Mouse (Mus musculus): Measurements from ENCODE around the gene Kcnj6.
"Not testable (repeated sequence)": the region's sequence is repeated elsewhere in the genome, so short reads cannot be mapped to it uniquely, and the experiment has no call there.

Kcnj6 gene

DNA sequence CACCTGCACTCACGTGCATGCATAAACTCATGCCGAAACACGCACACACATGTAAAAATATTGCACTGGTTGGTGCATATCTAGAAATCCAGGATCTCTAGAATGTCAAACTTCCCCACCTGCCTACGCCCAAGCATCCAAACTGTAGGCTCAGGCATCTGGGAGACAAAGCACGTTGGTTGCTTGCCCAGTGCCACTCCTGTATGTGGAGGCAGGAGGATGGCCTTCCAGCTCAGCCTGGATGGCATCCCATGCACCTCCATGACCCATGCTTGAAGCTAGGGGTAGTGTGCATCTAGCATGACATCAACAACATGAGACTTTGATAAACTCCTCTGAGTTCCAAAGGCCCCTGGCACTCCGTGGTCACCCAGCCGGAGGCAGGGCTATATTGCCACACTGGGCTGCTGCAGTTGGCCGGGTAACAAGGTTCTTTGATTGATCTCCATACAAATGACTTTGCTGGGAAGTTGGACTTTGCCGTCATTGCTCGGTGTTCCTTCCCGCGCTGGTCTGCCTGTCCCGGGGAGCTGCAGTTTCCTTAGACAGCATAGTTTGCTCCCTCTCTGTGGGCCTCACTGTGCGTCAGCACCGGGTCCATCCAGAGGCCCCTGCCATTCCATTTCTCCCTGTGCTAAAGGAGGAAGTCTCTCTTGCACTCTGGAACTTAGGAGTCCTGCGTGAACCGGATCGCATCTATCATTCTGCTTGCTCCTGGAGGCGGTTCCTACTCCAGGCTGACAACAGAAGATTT is 144.9 kb downstream of the Kcnj6 start:
- DNase-seq (ENCODE audit: low read depth, low spot score) = no peak

DNA sequence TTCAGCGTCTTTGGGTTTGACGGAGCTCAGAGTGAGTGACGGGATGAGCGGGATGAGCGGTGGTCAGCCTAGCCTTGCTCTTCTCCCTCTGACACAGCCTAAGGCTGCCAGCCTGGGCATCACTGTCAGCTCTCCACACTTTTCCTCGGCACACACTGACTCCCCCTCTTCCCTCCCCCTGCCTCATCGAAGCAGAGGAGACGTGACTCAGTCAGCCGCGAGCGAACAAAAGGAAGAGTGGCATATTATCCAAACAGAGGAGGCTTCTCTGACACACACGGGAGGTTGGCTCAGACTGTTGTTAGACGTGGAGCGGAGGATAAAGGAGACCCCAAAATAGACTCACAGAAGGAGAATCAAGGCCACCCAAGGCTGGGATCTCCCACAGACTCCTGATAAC is 147.1 kb downstream of the Kcnj6 start:
- DNase-seq (ENCODE audit: low read depth, low spot score) = no peak

DNA sequence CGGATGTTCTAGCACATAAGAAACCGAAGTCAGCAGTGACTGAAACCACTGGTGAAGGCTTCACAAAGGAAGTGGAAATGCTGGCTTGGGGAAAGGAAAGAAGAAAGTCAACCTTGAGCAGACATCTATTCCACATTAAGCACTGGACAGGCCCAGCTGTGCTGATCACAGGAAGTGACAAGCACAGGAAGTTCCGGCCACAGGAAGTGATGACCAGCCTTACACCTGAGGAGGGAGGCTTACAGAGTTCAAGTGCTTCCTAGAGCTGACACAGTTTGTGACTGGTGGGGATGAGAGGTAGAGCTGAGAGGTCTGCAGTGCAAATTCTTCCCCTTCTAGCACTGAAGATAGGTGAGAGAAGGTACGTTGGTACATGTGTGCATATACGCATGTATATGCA is 151.5 kb downstream of the Kcnj6 start:
- DNase-seq (ENCODE audit: low read depth, low spot score) = no peak

DNA sequence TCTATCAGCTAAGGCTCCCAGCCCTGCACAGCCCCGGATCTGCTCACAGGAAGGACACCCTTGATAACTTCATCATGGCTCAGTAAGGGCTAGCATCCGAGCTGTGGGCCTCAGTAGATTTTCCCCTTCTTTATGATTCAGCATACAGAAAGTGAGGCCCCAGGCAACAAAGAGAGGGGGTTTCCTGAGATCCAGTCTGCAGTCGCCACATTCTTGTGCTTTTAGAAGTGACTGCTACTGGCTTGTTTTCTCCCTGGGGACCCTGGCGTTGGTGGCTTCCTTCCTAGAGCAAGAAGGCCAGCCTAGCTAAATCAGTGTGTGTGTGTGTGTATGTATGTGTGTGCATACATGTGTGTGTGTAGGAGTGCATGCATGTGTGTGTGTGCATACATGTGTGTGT is 152.7 kb downstream of the Kcnj6 start:
- no peak for DNase-seq (ENCODE audit: low read depth, low spot score)

DNA sequence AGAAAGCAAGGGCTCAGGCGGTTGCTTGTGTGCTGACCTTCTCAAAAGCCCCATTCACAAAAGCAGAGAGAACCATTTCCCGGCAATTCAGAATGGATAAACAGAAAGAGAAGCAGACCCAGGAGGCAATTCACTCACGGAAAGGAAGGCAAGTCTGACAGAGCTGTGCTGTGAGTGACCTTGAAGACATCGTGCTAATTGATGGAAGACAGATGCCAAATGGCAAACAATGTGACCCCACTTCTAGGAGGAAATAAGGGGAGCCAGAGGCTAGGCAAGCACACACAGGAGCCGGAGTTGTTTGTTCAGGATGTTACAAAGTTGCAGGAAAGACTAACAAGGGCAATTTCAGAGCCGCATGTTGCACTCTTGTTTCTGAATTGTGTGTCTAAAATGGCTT is 158.1 kb downstream of the Kcnj6 start:
- DNase-seq (ENCODE audit: low read depth, low spot score) = no peak

DNA sequence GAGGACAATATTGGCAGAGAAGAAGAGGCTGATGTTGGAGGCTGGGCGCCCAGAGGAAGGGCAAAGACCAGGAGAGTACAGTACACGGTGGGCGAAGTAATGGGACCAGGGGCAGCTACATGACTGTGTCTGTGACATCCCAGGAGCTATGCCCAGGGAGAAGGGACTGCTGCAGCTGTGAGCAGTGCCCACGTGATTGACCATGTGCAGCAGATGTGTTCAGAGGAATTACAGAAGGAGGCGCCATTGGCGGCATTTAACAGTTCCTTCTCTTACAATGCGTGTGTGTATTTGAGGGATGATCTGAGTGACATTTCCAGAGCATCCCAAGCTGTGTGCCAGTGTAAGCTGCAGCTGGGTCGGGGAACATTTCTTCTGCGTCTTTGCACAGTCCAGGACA is 159.6 kb downstream of the Kcnj6 start:
- no peak for DNase-seq (ENCODE audit: low read depth, low spot score)

DNA sequence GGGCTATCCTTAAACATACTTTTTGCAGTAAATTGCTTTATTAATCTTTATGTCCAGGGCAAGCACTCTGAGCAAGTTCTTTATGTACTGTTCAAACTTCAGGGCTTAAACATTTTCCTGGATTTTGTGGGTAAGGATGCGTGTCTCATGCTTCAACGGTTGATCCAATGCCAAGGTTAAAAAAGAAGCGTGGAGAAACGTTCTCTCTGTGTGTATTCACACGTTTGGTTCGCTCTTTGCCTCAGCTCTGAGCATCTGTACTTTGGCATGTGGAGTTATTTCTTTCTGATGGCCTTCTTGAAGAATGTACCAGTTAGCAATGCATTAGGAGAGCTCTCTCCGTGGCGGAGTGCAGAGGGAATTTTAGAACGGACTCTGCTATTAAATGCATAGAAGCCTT is 163.0 kb downstream of the Kcnj6 start:
- DNase-seq (ENCODE audit: low read depth, low spot score) = no peak

DNA sequence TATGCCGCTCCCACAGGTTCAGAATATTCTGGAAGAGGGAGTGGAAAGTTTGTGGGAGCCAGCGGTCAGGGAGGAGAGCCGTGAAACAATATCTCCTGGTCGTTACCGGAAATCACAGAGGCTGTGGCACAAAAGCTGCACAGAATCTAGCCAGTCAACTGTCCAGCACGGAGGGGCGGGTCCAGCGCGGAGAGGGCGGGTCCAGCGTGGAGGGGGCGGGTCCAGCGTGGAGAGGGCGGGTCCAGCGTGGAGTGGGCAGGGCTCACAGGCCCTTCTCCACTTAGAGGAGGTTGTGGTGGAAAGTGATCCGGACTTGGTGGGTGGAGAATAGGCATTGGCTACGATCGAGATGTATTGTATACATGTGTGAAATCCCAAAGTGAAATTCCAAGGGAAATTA is 169.3 kb downstream of the Kcnj6 start:
- DNase-seq (ENCODE audit: low read depth, low spot score) = no peak

DNA sequence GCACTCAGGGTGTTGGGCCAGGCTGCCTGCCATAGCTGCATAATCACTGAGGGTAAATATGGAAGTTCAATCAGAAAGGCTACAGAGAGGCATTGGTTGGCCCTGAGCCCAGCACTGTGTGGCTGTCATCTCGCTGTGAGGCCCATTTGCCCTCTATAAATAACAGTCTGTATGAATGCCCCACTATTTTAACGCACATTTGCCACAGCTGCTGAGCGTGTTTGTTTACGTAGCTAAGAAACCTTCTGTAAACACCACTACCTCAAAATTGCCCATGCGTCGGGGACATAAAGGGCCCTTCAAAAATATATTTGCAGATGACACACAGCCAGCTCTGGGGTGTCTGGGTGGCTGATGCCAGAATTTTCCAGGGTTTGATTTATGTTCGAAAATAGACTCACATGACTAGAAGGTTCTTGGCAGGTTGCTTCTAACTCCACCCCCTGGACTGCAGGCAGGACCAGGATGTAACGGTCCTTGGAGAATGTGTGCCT is 170.4 kb downstream of the Kcnj6 start:
- DNase-seq (ENCODE audit: low read depth, low spot score) = no peak

- no peak for DNase-seq (ENCODE audit: low read depth, low spot score)
These were observed 172.2 kb downstream of the Kcnj6 start for GRCm38 (mm10) chr16:94825274-94825673.

DNA sequence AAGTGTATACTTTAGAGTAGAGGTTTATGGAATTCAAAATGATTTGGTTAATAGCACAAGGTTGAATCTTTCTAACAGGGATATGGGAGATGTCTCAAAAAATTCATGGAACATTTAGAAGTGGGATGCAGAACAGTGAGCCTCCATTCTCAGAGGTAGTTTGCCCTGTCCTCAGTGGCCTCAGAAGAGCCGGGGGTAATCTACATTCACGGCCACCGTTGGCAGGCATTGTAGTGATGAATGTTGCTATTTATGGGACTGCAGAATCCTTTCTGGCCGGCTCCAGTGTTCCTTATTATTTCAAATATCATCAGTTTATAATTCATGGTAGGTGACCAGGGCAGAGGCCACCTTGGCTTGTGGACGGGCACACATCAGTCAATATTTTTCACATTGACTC is 174.9 kb downstream of the Kcnj6 start:
- no peak for DNase-seq (ENCODE audit: low read depth, low spot score)

DNA sequence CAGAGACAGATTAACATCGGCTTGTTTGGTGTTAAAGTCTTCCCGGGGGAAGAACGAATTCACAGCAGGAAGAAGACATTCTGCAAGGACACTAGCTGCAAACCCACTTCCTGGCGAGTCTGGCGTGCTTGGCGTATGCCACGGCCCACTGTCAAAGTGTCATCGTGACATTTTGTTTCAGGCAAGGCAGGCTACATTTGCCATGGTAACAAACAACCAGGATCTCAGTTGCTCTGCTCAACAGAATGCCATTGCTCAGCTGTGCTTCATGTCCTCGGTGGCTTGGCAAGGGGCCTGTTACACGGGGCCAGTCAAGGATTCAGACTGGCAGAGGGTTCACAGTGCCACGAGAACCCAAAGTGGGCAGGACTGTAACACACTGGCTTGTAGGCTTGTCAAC is 175.9 kb downstream of the Kcnj6 start:
- DNase-seq (ENCODE audit: low read depth, low spot score) = no peak

GRCm38 (mm10) chr16:94816391-94816790 is 181.1 kb downstream of the Kcnj6 start:
- DNase-seq (ENCODE audit: low read depth, low spot score) = peak; percentile 56

DNA sequence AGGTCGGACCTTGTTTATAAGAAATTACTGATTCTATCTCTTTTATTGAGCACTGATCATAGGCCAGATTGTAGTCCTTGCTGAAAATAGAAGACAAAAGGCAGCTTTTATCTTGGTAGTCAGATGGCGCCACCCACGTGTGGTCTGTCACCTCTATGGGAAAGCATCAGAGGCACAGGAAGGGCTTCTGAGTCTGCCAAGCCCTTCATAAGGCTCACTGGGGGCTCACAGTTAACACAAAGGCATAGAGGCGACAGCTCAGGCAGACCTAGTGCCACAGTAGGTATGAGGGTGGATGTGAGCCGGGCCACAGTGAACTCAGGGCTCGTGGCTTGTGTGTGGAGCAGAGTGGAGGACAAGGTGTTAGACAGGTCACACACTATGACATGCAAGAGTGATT is 181.6 kb downstream of the Kcnj6 start:
- peak; percentile 30 for DNase-seq (ENCODE audit: low read depth, low spot score)

GRCm38 (mm10) chr16:94809286-94809685 is 188.2 kb downstream of the Kcnj6 start:
- not testable (repeated sequence) for DNase-seq (ENCODE audit: low read depth, low spot score)

DNA sequence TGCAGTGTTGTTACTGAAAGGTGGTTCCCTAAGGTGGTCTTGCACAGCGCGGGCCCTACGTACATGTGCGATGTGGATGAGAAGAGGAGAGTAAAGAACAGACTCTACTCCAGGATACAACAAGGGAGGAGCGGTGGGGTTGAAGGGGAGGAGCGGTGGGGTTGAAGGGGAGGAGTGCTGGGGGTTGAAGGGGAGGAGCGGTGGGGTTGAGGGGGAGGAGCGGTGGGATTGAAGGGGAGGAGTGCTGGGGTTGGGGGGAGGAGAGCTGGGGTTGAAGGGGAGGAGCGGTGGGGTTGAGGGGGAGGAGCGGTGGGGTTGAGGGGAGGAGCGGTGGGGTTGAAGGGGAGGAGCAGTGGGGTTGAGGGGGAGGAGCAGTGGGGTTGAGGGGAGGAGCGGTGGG is 199.3 kb downstream of the Kcnj6 start:
- DNase-seq (ENCODE audit: low read depth, low spot score) = no peak

GRCm38 (mm10) chr16:94797366-94797765 is 200.1 kb downstream of the Kcnj6 start:
- no peak for DNase-seq (ENCODE audit: low read depth, low spot score)

DNA sequence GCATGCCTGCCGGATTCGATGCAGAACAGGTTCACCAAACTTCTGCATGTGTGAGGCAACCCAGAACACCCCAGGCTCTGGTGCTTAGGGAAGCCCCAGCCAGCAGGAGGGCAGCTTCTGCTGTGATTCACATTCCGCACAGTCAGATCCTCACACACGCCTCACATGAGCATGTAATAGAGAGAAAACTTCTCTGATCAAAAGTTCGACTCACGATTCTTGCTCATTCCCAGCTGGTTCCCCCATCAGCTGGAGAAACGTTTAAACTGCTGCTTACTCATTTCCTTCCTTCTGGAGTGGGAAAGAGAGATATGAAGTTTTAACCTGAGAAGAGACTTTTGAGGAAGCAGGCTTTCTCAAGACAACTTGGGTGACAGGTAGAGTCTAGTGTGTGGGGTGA is 204.5 kb downstream of the Kcnj6 start:
- no peak for DNase-seq (ENCODE audit: low read depth, low spot score)

GRCm38 (mm10) chr16:94789958-94790357 is 207.5 kb downstream of the Kcnj6 start:
- DNase-seq (ENCODE audit: low read depth, low spot score) = peak; percentile 16

- no peak for DNase-seq (ENCODE audit: low read depth, low spot score)
These were observed 208.8 kb downstream of the Kcnj6 start for GRCm38 (mm10) chr16:94788716-94789115.

DNA sequence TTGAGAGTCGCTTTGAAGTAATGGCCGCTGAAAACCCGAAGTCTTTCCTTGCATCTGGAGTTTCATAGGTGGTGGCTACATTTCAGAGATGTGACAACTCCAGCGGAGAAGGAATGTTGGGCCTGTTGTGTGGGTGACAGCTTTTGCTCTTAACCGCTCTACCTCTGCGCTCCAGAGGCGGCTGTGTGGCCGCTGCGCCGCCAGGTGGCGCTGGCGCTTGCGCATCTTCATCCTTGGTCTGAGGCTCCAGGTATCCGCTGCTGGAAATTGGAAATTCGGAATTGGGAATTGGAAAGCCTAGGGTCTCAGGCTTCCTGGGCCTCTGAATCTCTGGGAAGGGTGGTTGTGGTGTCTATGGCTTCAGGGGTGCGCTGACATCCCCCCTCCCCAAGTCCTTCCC is 209.3 kb downstream of the Kcnj6 start:
- DNase-seq (ENCODE audit: low read depth, low spot score) = no peak

DNA sequence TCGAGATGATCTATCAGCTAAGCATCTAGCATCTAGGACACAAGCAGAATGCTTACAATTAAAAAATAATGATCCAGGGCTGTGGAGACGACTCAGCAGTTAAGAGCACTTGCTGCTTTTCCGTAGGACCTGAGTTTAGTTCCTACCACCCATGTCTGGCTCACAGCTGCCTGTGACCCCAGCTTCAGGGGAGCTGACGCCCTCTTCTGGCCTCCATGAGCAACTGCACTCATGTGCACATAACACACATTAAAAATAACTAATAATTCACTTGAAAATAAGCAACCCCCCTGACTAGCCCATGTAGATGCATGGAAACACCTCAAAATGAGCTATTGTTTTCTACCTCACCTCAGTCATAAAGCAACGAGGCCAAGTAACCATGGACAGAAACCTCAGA is 211.6 kb downstream of the Kcnj6 start:
- DNase-seq (ENCODE audit: low read depth, low spot score) = no peak

GRCm38 (mm10) chr16:94783696-94784095 is 213.8 kb downstream of the Kcnj6 start:
- DNase-seq (ENCODE audit: low read depth, low spot score) = peak; percentile 21
